Mouse (Mus musculus) induced T-regulatory cell, adult 2 months (primary cell): ENCODE measurements around the gene Cep152.

Experiments used
- DNase-seq: peaks from one replicate; pipeline ENCODE4 v3.0.0-alpha.2; 2012; ENCODE audit warnings: low read depth

The Cep152 gene

GRCm38 (mm10) chr2:125624837-125625351 is at the start of gene Cep152:
TSS of gene Cep152 (minus strand) at chr2:125625113.
- peak; percentile 96 for DNase-seq

- DNase-seq, result peak; percentile 90
Observed at GRCm38 (mm10) chr2:125672957-125673631, 48.2 kb upstream of the Cep152 start, which contains the start of gene Eid1. TSS of gene Eid1 (plus strand) at chr2:125673095.

- no peak for DNase-seq
Observed at GRCm38 (mm10) chr2:125672568-125672956, 47.6 kb upstream of the Cep152 start.

- DNase-seq, result peak; percentile 68
Observed at GRCm38 (mm10) chr2:125670846-125671245, 45.9 kb upstream of the Cep152 start.

GRCm38 (mm10) chr2:125667721-125668120 is 42.8 kb upstream of the Cep152 start:
- DNase-seq, result peak; percentile 38

- DNase-seq, result peak; percentile 77
Observed at GRCm38 (mm10) chr2:125667184-125667583, 42.3 kb upstream of the Cep152 start.

- no peak for DNase-seq
Observed at GRCm38 (mm10) chr2:125666668-125667067, 41.8 kb upstream of the Cep152 start.

GRCm38 (mm10) chr2:125665909-125666308 is 41.0 kb upstream of the Cep152 start:
- no peak for DNase-seq

GRCm38 (mm10) chr2:125665213-125665612 is 40.3 kb upstream of the Cep152 start:
- DNase-seq, result no peak

GRCm38 (mm10) chr2:125662517-125662916 is 37.6 kb upstream of the Cep152 start:
- no peak for DNase-seq

GRCm38 (mm10) chr2:125661156-125661555 is 36.2 kb upstream of the Cep152 start:
- DNase-seq, result no peak

GRCm38 (mm10) chr2:125660537-125661130 is 35.7 kb upstream of the Cep152 start:
- DNase-seq, result no peak

- DNase-seq, result peak; percentile 88
Observed at GRCm38 (mm10) chr2:125659823-125660536, 35.1 kb upstream of the Cep152 start.

GRCm38 (mm10) chr2:125655391-125655790 is 30.5 kb upstream of the Cep152 start:
- DNase-seq, result no peak

GRCm38 (mm10) chr2:125653286-125653685 is 28.4 kb upstream of the Cep152 start:
- DNase-seq, result no peak

GRCm38 (mm10) chr2:125651563-125651962 is 26.6 kb upstream of the Cep152 start:
- no peak for DNase-seq

GRCm38 (mm10) chr2:125650742-125651352 is 25.9 kb upstream of the Cep152 start:
- no peak for DNase-seq

GRCm38 (mm10) chr2:125650038-125650437 is 25.1 kb upstream of the Cep152 start:
- no peak for DNase-seq

- no peak for DNase-seq
Observed at GRCm38 (mm10) chr2:125644912-125645311, 20.0 kb upstream of the Cep152 start.

GRCm38 (mm10) chr2:125637331-125637730 is 12.4 kb upstream of the Cep152 start:
- no peak for DNase-seq

GRCm38 (mm10) chr2:125630010-125630409 is 5.1 kb upstream of the Cep152 start:
- no peak for DNase-seq

- no peak for DNase-seq
Observed at GRCm38 (mm10) chr2:125628487-125628886, 3.6 kb upstream of the Cep152 start.
